Mouse (Mus musculus): ENCODE measurements around the gene Egln1.

DNA sequence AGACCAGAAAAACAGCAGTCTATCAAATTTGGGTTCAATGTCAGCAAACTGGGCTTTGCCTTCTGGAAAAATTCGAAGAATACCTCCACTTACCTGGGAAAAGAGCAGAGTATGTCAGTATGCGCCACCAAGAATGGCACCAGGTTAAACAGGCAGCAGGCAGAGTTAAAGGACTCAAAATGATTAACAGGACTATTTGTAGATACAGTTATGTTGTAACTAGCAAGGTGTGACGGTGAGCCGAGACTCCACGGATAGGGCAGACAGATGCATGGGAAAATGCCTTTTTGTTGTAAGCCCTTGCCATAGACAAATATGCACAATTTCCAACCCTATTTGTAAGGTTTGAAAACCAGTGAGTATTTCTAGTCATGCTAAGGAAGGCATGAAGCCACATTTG, 35.1 kb downstream of the Egln1 start:
- no peak for TF ChIP-seq CTCF (conservative IDR thresholded peaks at IDR 0.05; ENCODE audit: low read length)
- no peak for TF ChIP-seq POU5F1 (IDR thresholded peaks at IDR 0.05; ENCODE audit: borderline replicate concordance, low read length)
- TF ChIP-seq NANOG (IDR thresholded peaks at IDR 0.05; ENCODE audit: borderline replicate concordance, low read length) = no peak

Measured in E14TG2a.4 (cell line).